Mouse (Mus musculus): Measurements from ENCODE around the gene Nfatc3. TPM values are rescaled to one million over a fixed set of nuclear protein-coding genes. Genes with fewer than 3 reads are reported as not detected.

Gene Nfatc3
- polyA plus RNA-seq, 1 experiment: 31.9 TPM

DNA sequence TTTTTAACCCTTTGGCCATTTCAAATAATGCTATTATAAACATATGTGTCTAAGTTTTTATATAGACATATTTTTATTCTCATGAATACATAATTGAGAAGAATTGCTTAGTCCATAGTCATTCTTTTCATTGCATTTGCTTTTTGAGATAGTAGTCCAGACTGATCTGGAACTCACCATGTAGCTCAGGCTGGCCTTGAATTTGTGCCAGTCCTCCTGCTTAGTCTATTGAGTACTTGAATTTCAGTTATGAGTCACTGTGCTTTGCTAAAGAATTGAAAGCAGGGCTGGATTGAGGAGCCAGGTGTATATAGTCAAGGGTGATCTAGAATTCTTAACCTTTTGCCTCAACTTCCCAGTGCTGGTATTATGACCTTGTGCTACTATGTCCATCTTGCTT is 15.6 kb downstream of the Nfatc3 start:
- Histone ChIP-seq H3K4me3 (ENCODE audit: insufficient read depth, low read length) (no peak overlapping the region), H3K27ac (ENCODE audit: insufficient read depth, low read depth, low read length) (no peak overlapping the region), H3K4me1 (ENCODE audit: control insufficient read depth, insufficient read depth, low read length) (peaks cover 4% of the 10 kb centered on the region)
- TF ChIP-seq CTCF (IDR thresholded peaks at IDR 0.05; ENCODE audit: low read depth, low read length) (no peak), POLR2A (IDR thresholded peaks at IDR 0.05; ENCODE audit: borderline replicate concordance, low read depth, low read length) (no peak)

DNA sequence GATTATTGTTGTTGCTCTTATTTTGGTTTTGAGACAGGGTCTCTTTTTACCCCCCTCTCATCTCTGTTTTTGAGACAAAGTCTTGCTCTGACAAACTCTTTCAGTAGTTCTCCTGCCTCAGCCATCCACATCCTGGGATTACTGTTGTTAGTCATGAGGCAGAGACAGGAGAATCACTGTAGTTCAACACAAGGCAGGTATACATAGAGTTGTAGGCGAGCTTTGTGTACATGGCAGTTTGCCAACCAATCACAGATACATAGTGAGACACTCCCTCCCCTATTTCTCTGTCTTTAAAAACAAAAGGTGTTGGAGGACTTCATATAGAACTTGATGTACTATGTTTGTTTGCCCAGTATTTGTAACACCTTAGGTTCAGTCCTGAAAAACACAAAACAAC is 16.0 kb downstream of the Nfatc3 start:
- Histone ChIP-seq H3K4me3 (ENCODE audit: insufficient read depth, low read length) (no peak overlapping the region), H3K27ac (ENCODE audit: insufficient read depth, low read depth, low read length) (no peak overlapping the region), H3K4me1 (ENCODE audit: control insufficient read depth, insufficient read depth, low read length) (peaks cover 4% of the 10 kb centered on the region)
- TF ChIP-seq POLR2A (IDR thresholded peaks at IDR 0.05; ENCODE audit: borderline replicate concordance, low read depth, low read length): no peak

DNA sequence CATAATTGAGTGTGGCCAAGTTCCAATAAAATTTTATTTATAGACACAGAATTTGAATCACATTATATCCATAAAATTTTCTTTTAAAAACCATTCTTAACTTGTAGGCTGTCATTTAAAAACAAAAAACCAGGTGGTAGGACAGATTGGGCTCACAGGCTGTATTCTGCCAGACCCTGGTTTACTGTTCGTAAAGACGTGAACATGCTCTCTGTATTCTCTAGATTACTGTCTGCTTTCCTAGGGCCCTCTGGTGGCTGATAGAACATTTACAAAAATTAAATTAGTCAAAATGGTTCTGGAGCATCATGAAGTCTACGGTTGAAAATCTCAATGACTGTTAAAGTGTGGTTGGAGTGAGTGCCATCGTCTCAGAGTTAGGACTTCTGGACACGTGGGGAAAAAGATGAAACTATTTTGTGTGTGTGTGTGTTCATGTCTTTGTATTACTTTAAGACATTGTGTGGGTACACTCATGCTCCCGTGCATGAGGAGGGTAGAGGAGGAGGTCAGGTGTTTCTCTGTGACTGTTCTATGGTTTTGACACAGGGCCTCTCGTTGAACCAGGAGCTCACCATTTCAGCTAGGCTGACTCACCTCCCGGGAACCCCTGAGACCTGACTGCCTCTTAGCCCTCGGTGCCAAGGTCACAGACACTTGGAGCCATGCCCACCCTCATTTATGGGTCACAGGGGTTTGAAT is 16.7 kb downstream of the Nfatc3 start:
- no peak overlapping the region for H3K4me3 ChIP-seq (ENCODE audit: insufficient read depth, low read length)
- H3K4me1 ChIP-seq (ENCODE audit: control insufficient read depth, insufficient read depth, low read length): peaks cover 4% of the 10 kb centered on the region
- TF ChIP-seq CTCF (IDR thresholded peaks at IDR 0.05; ENCODE audit: low read depth, low read length): no peak
- no peak for TF ChIP-seq POLR2A (IDR thresholded peaks at IDR 0.05; ENCODE audit: borderline replicate concordance, low read depth, low read length)
- H3K27ac ChIP-seq (ENCODE audit: insufficient read depth, low read depth, low read length): no peak overlapping the region

DNA sequence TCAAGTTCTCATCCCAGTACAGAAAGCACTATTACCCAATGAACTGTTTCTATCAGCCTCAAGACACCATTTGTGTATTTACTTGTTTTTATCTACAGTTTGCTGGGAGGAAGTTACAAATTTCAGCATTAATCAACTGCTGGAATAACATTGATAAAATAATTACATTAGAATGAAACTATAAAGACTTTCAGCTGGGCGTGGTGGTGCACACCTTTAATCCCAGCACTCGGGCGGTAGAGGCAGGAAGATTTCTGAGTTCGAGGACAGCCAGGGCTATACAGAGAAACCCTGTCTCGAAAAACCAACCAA is 17.2 kb downstream of the Nfatc3 start:
- H3K4me1 ChIP-seq (ENCODE audit: control insufficient read depth, insufficient read depth, low read length): peaks cover 4% of the 10 kb centered on the region
- no peak overlapping the region for H3K4me3 ChIP-seq (ENCODE audit: insufficient read depth, low read length)
- H3K27ac ChIP-seq (ENCODE audit: insufficient read depth, low read depth, low read length): no peak overlapping the region
- TF ChIP-seq CTCF (IDR thresholded peaks at IDR 0.05; ENCODE audit: low read depth, low read length) (no peak), POLR2A (IDR thresholded peaks at IDR 0.05; ENCODE audit: borderline replicate concordance, low read depth, low read length) (no peak)

DNA sequence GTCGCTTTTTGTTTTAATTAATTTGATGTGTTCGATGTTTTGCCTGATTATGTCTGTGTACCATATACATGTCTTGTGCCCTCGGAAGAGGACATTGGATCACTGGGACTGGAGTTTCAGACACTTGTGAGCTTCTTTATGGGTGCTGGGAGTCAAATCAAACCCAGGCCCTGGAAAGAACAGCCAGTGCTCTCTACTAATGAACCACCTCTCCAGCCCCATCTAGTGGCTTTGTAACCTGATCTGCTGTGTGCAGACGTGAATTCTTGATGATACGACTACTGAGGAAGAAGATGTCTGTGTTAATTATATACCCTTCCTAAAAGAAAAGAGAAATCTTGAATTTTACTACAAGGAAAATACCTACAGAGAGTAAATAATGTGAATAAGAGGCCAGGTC is 18.0 kb downstream of the Nfatc3 start:
- peaks cover 4% of the 10 kb centered on the region for H3K4me1 ChIP-seq (ENCODE audit: control insufficient read depth, insufficient read depth, low read length)
- no peak overlapping the region for H3K27ac ChIP-seq (ENCODE audit: insufficient read depth, low read depth, low read length)
- no peak overlapping the region for H3K4me3 ChIP-seq (ENCODE audit: insufficient read depth, low read length)
- no peak for TF ChIP-seq CTCF (IDR thresholded peaks at IDR 0.05; ENCODE audit: low read depth, low read length)
- no peak for TF ChIP-seq POLR2A (IDR thresholded peaks at IDR 0.05; ENCODE audit: borderline replicate concordance, low read depth, low read length)

DNA sequence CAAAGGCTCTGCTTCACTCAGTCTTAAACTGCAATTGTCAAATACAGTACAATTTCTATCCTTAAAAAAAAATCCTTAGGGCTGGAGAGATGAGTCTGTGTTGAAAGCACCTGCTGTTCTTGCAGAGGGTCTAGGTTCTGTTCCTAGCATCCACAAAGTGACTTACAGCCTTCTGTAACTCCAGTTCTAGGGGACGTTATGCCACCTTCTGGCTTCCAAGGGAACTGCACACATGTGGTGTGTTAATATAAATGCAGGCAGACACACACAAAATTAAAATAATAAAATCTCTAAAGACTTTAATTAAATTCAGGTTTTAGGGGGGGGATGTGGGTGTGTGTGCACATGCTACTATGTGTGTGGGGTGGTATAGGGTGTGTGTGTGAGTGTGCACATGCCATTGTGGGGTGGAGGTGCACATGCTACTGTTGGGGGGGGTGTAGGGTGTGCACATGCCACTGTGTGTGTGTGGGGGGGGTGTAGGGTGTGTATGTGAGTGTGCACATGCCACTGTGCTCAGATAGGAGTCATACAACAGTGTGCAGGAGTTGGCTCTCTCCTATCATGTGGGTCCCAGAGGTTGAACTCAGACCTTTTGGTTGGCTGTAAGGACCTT is 18.9 kb downstream of the Nfatc3 start:
- H3K4me1 ChIP-seq (ENCODE audit: control insufficient read depth, insufficient read depth, low read length): peaks cover 4% of the 10 kb centered on the region
- H3K4me3 ChIP-seq (ENCODE audit: insufficient read depth, low read length): no peak overlapping the region
- no peak overlapping the region for H3K27ac ChIP-seq (ENCODE audit: insufficient read depth, low read depth, low read length)
- no peak for TF ChIP-seq POLR2A (IDR thresholded peaks at IDR 0.05; ENCODE audit: borderline replicate concordance, low read depth, low read length)
- TF ChIP-seq CTCF (IDR thresholded peaks at IDR 0.05; ENCODE audit: low read depth, low read length): no peak

DNA sequence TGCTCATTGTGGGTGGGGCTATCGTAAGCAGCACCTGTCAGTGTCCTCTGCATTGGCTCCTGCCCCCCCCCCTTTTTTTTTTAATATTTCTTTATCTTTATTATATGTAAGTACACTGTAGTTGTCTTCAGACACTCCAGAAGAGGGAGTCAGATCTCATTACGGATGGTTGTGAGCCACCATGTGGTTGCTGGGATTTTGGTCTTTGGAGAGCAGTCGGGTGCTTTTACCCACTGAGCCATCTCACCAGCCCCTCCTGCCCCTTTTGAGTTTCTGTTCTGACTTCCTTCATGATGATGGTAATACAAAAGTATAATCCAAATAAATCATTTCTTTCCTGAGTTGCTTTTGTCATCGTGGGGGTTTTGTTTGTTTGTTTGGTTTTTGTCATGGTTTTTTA is 43.7 kb downstream of the Nfatc3 start:
- H3K4me1 ChIP-seq (ENCODE audit: control insufficient read depth, insufficient read depth, low read length): peaks cover 11% of the 10 kb centered on the region
- TF ChIP-seq POLR2A (IDR thresholded peaks at IDR 0.05; ENCODE audit: borderline replicate concordance, low read depth, low read length): no peak
- no peak for TF ChIP-seq CTCF (IDR thresholded peaks at IDR 0.05; ENCODE audit: low read depth, low read length)
- H3K27ac ChIP-seq (ENCODE audit: insufficient read depth, low read depth, low read length): no peak overlapping the region
- H3K4me3 ChIP-seq (ENCODE audit: insufficient read depth, low read length): no peak overlapping the region

DNA sequence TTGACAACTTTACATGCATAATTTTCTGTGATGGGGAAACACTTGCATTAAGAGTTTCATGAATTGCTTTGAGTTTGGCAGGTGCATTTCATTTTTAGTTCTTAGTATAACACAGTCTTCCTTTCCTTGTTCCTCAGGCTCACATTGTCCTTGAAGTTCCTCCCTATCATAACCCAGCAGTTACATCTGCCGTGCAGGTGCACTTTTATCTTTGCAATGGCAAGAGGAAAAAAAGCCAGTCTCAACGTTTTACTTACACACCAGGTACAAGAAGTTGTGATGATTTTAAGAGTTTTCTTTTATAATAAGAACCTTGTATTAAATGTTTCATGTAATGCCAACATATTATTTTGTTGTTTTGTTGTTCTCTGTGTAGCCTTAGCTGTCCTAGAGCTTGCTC is 45.2 kb downstream of the Nfatc3 start:
- Histone ChIP-seq H3K27ac (ENCODE audit: insufficient read depth, low read depth, low read length) (no peak overlapping the region), H3K4me3 (ENCODE audit: insufficient read depth, low read length) (no peak overlapping the region), H3K4me1 (ENCODE audit: control insufficient read depth, insufficient read depth, low read length) (peaks cover 11% of the 10 kb centered on the region)
- TF ChIP-seq CTCF (IDR thresholded peaks at IDR 0.05; ENCODE audit: low read depth, low read length) (no peak), POLR2A (IDR thresholded peaks at IDR 0.05; ENCODE audit: borderline replicate concordance, low read depth, low read length) (no peak)

DNA sequence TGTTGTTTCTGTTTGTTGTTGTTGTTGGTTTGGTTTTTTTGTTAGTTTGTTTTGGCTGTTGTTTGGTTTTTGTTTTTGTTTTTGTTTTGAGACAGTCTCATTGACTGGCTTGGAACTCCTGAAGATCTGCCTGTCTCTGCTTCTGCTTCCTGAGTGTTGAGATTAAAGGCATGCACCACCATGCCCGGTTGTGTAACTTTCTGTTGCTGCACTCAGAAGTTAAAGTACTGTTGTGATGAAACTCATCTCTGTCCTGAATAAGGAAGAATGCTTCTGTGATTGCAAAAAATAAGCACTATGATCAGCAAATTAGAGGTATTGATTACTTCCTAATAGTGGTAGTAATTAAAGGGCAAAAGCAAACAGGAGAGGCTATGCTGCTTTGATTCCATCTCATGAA is 47.6 kb downstream of the Nfatc3 start:
- H3K4me1 ChIP-seq (ENCODE audit: control insufficient read depth, insufficient read depth, low read length): peaks cover 11% of the 10 kb centered on the region
- no peak for TF ChIP-seq POLR2A (IDR thresholded peaks at IDR 0.05; ENCODE audit: borderline replicate concordance, low read depth, low read length)
- TF ChIP-seq CTCF (IDR thresholded peaks at IDR 0.05; ENCODE audit: low read depth, low read length): no peak
- H3K4me3 ChIP-seq (ENCODE audit: insufficient read depth, low read length): no peak overlapping the region
- H3K27ac ChIP-seq (ENCODE audit: insufficient read depth, low read depth, low read length): peak overlapping the region; percentile 66

DNA sequence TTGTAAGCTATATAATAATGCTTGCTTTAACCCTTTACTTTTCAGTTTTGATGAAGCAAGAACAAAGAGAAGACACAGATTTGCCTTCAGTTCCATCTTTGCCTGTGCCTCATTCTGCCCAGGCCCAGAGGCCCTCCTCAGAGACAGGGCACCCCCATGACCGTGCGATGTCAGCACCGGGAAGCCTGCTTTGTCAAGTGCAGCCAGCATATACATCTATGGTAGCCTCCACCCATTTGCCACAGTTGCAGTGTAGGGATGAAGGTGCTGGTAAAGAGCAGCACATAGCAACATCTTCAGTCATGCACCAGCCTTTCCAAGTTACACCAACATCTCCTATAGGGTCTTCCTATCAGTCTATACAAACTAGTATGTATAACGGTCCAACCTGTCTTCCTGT is 49.4 kb downstream of the Nfatc3 start:
- Histone ChIP-seq H3K27ac (ENCODE audit: insufficient read depth, low read depth, low read length) (no peak overlapping the region), H3K4me3 (ENCODE audit: insufficient read depth, low read length) (no peak overlapping the region), H3K4me1 (ENCODE audit: control insufficient read depth, insufficient read depth, low read length) (peaks cover 11% of the 10 kb centered on the region)
- TF ChIP-seq CTCF (IDR thresholded peaks at IDR 0.05; ENCODE audit: low read depth, low read length): no peak
- TF ChIP-seq POLR2A (IDR thresholded peaks at IDR 0.05; ENCODE audit: borderline replicate concordance, low read depth, low read length): no peak

All from bone marrow macrophage, adult 2 months (primary cell).